Mouse (Mus musculus) midbrain, embryonic 16.5 days (tissue): ENCODE measurements at regions not wholly inside any gene's neighbourhood (a gene's known extent, or its start where the extent isn't known, plus 50 kb on each side); places are given as distances from the start of the nearest gene placed in this dataset.

Experiments used
- ATAC-seq: fragments of 200-750 bp; cut with Nextera tagmentation; 2 replicates; pipeline ENCODE4 v1.8.0; 2017; ENCODE audit warnings: moderate TSS enrichment
- H3K27ac ChIP-seq: fragments of 300-500 bp; sonication (generic); 2 replicates; pipeline ENCODE4 v1.5.1; 2014; ENCODE audit warnings: mild to moderate bottlenecking, low read length, mixed read lengths
- H3K27me3 ChIP-seq: fragments of 300-500 bp; sonication (generic); 2 replicates; pipeline ENCODE4 v1.6.1; 2014; ENCODE audit warnings: low read depth, low read length, mixed read lengths; ENCODE audit not compliant: control insufficient read depth, insufficient read depth
- H3K36me3 ChIP-seq: fragments of 300-500 bp; sonication (generic); 2 replicates; pipeline ENCODE4 v1.6.1; 2014; ENCODE audit warnings: mild to moderate bottlenecking, low read length, moderate library complexity, mixed read lengths; ENCODE audit not compliant: control insufficient read depth, insufficient read depth
- H3K4me1 ChIP-seq: fragments of 300-500 bp; sonication (generic); 2 replicates; pipeline ENCODE4 v1.6.1; 2014; ENCODE audit warnings: mild to moderate bottlenecking, low read length, mixed read lengths; ENCODE audit not compliant: control insufficient read depth, insufficient read depth
- H3K4me2 ChIP-seq: fragments of 300-500 bp; sonication (generic); 2 replicates; pipeline ENCODE4 v1.6.1; 2014; ENCODE audit warnings: mild to moderate bottlenecking, low read length, mixed read lengths
- H3K4me3 ChIP-seq: fragments of 300-500 bp; sonication (generic); 2 replicates; pipeline ENCODE4 v1.5.1; 2014; ENCODE audit warnings: low read depth, mild to moderate bottlenecking, low read length, moderate library complexity, mixed read lengths
- H3K9ac ChIP-seq: fragments of 300-500 bp; sonication (generic); 2 replicates; pipeline ENCODE4 v1.6.1; 2014; ENCODE audit warnings: low read depth, low read length, mixed read lengths
- H3K9me3 ChIP-seq: fragments of 300-500 bp; sonication (generic); replicated peaks from 2 replicates; pipeline ENCODE4 v1.6.1; 2014; ENCODE audit warnings: mild to moderate bottlenecking, low read length, mixed read lengths; ENCODE audit not compliant: control insufficient read depth, poor library complexity, severe bottlenecking
- WGBS: fragments of 180-500 bp; shearing (Covaris S2); extraction: QIAGEN DNeasy Blood & Tissue Kit; methylation state at CpG from one replicate; pipeline ENCODE4 v1.1.7; 2014; 5-methylcytosine and 5-hydroxymethylcytosine counted together

GRCm38 (mm10) chr7:58919863-58920262 lies 263.9 kb downstream of the Atp10a start:
- 73% methylated on average over 1 of the region's 1 CpGs for WGBS
- ATAC-seq = no peak
- no peak overlapping the region for H3K4me3 ChIP-seq

GRCm38 (mm10) chr7:58920283-58920682 lies 264.3 kb downstream of the Atp10a start:
- no peaks in the 10 kb centered on the region for H3K36me3 ChIP-seq
- no peaks in the 10 kb centered on the region for H3K27me3 ChIP-seq
- H3K4me1 ChIP-seq = no peaks in the 10 kb centered on the region
- H3K9me3 ChIP-seq = no peaks in the 10 kb centered on the region
- no peak for ATAC-seq
- 75% methylated on average over 1 of the region's 1 CpGs for WGBS
- no peak overlapping the region for H3K27ac ChIP-seq
- no peak overlapping the region for H3K4me3 ChIP-seq
- H3K4me2 ChIP-seq = no peak overlapping the region
- no peak overlapping the region for H3K9ac ChIP-seq

More at GRCm38 (mm10) chr7:58919863-58920262, 263.9 kb downstream of the Atp10a start:
- Histone ChIP-seq H3K4me2 (no peak overlapping the region), H3K9ac (no peak overlapping the region), H3K27ac (no peak overlapping the region), H3K9me3 (no peaks in the 10 kb centered on the region), H3K4me1 (no peaks in the 10 kb centered on the region), H3K36me3 (no peaks in the 10 kb centered on the region), H3K27me3 (no peaks in the 10 kb centered on the region)

- Histone ChIP-seq H3K9me3 (no peaks in the 10 kb centered on the region), H3K4me2 (no peak overlapping the region), H3K9ac (no peak overlapping the region), H3K27ac (no peak overlapping the region), H3K27me3 (no peaks in the 10 kb centered on the region), H3K4me3 (no peak overlapping the region), H3K4me1 (no peaks in the 10 kb centered on the region), H3K36me3 (no peaks in the 10 kb centered on the region)
- ATAC-seq = no peak
- WGBS = 91% methylated on average over 1 of the region's 1 CpGs
These were observed 269.0 kb downstream of the Atp10a start for GRCm38 (mm10) chr7:58924975-58925374.

GRCm38 (mm10) chr7:58925406-58925805 lies 269.4 kb downstream of the Atp10a start:
- ATAC-seq = no peak
- no peaks in the 10 kb centered on the region for H3K9me3 ChIP-seq
- H3K4me2 ChIP-seq = no peak overlapping the region
- H3K27me3 ChIP-seq = no peaks in the 10 kb centered on the region
- H3K9ac ChIP-seq = no peak overlapping the region
- no peaks in the 10 kb centered on the region for H3K4me1 ChIP-seq
- H3K27ac ChIP-seq = no peak overlapping the region
- no peaks in the 10 kb centered on the region for H3K36me3 ChIP-seq
- WGBS = 84% methylated on average over 2 of the region's 2 CpGs
- no peak overlapping the region for H3K4me3 ChIP-seq

GRCm38 (mm10) chr7:58957448-58957847 lies 271.1 kb upstream of the Ube3a start:
- H3K4me1 ChIP-seq = no peaks in the 10 kb centered on the region
- 83% methylated on average over 2 of the region's 2 CpGs for whole genome bisulfite sequencing

GRCm38 (mm10) chr7:59007196-59007595 lies 221.4 kb upstream of the Ube3a start:
- H3K36me3 ChIP-seq = no peaks in the 10 kb centered on the region
- no peak overlapping the region for H3K9ac ChIP-seq
- H3K4me3 ChIP-seq = no peak overlapping the region
- no peaks in the 10 kb centered on the region for H3K9me3 ChIP-seq
- WGBS = 68% methylated on average over 2 of the region's 2 CpGs
- no peaks in the 10 kb centered on the region for H3K4me1 ChIP-seq
- no peaks in the 10 kb centered on the region for H3K27me3 ChIP-seq
- no peak overlapping the region for H3K27ac ChIP-seq
- no peak overlapping the region for H3K4me2 ChIP-seq
- no peak for ATAC-seq

More at GRCm38 (mm10) chr7:58957448-58957847, 271.1 kb upstream of the Ube3a start:
- ATAC-seq = no peak
- no peaks in the 10 kb centered on the region for H3K36me3 ChIP-seq
- H3K27ac ChIP-seq = no peak overlapping the region
- no peaks in the 10 kb centered on the region for H3K9me3 ChIP-seq
- H3K9ac ChIP-seq = no peak overlapping the region
- H3K4me3 ChIP-seq = no peak overlapping the region
- no peaks in the 10 kb centered on the region for H3K27me3 ChIP-seq
- H3K4me2 ChIP-seq = no peak overlapping the region

GRCm38 (mm10) chr7:59013449-59014301 lies 214.9 kb upstream of the Ube3a start:
- Histone ChIP-seq H3K4me3 (no peak overlapping the region), H3K4me1 (peaks cover 12% of the 10 kb centered on the region), H3K36me3 (no peaks in the 10 kb centered on the region), H3K9me3 (no peaks in the 10 kb centered on the region), H3K9ac (no peak overlapping the region), H3K4me2 (no peak overlapping the region), H3K27me3 (no peaks in the 10 kb centered on the region), H3K27ac (peak overlapping the region; percentile 76)
- 64% methylated on average over 9 of the region's 9 CpGs for WGBS
- ATAC-seq = peak; percentile 67

GRCm38 (mm10) chr7:59014302-59014677 lies 214.3 kb upstream of the Ube3a start:
- Histone ChIP-seq H3K4me3 (no peak overlapping the region), H3K27ac (peak overlapping the region; percentile 53; the same call in 1 of the 2 replicates)
- 21% methylated on average over 6 of the region's 6 CpGs for WGBS

GRCm38 (mm10) chr7:59027437-59027836 lies 201.1 kb upstream of the Ube3a start:
- Histone ChIP-seq H3K9me3 (no peaks in the 10 kb centered on the region), H3K27ac (peak overlapping the region; percentile 9; the same call in 1 of the 2 replicates), H3K9ac (no peak overlapping the region), H3K36me3 (no peaks in the 10 kb centered on the region), H3K27me3 (no peaks in the 10 kb centered on the region), H3K4me3 (no peak overlapping the region), H3K4me2 (no peak overlapping the region), H3K4me1 (peaks cover 3% of the 10 kb centered on the region; the same call in 1 of the 2 replicates)
- peak; percentile 92 for ATAC-seq
- 28% methylated on average over 2 of the region's 2 CpGs for WGBS

More at GRCm38 (mm10) chr7:59014302-59014677, 214.3 kb upstream of the Ube3a start:
- ATAC-seq = peak; percentile 93
- Histone ChIP-seq H3K4me1 (peaks cover 12% of the 10 kb centered on the region), H3K27me3 (no peaks in the 10 kb centered on the region), H3K36me3 (no peaks in the 10 kb centered on the region), H3K9me3 (no peaks in the 10 kb centered on the region), H3K9ac (no peak overlapping the region), H3K4me2 (no peak overlapping the region)
